8 mouse cellular contexts compared by ENCODE assay signal in the genomic region with DNA sequence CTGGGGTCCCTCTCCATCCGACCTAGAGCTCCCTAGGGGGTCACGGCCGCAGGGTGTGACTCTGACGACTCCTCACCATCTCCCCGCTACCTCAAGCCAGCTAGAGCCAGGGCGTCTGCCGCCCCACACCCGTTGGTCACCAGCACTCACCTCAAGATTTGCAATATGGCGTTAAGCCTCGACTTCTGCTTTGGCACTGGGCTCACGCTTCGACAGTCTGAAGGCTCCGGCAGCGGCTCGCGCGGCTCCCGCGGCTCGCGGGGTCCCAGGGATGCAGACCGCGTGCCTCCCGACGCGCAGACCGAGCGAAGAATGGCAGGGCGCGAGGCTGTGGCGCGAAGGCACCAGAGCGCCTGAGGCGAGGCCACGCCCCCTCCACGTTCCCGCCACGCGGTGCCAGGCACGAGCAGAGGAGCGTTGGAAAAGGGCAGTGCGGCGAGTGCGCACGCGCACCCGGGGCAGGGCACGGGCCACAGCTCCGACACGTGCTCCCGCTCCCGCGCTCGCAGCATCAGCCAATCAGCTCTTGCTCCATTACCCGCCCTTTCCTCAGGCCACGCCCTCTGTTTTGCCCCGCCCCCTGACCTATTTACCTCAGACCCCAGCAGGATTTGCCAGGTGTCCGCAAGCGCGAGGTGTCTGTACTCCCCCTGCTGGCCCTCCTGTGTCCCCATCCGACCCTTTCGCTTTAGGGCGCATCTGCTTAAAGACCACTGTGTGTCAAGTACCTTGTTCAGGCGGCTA. TPM values are rescaled to one million over a fixed set of nuclear protein-coding genes. Genes with fewer than 3 reads are reported as not detected.
DNase-seq lines count a peak whose midpoint lies in the region; ATAC-seq and TF ChIP-seq lines count a peak whose summit lies in the region.

Gene Gm4969, minus strand, starts transcription at position 341 of the 744 bp plus-strand sequence.

- no peak within 1 kb of the TSS for H3K9ac ChIP-seq in hindbrain, embryonic 11.5 days (ENCODE audit: low read depth, low read length)

- H3K36me3 ChIP-seq in E14TG2a.4 (ENCODE audit: insufficient read depth, low read length): no peaks in the 10 kb centered on the region
- H3K36me3 ChIP-seq in forebrain, embryonic 10.5 days (replicated peaks): peaks cover 14% of the 10 kb centered on the region
- no peaks in the 10 kb centered on the region for H3K36me3 ChIP-seq in hindbrain, embryonic 11.5 days (ENCODE audit: control insufficient read depth, insufficient read depth, low read length)

- DNase-seq in adrenal gland, postnatal 14 days: peak; percentile 75
- peak; percentile 68 for DNase-seq in forebrain, embryonic 10.5 days (ENCODE audit: extremely low spot score, low spot score)
- DNase-seq in hindbrain, embryonic 11.5 days (ENCODE audit: low spot score): peak; percentile 71
- DNase-seq in layer of hippocampus, postnatal 10 days (ENCODE audit: low spot score in 2 of 2): peak; percentile 61 to 75
- peak; percentile 74 for DNase-seq in lung, postnatal 10 days
- DNase-seq in retina, postnatal 7 days (ENCODE audit: low read depth, low spot score): peak; percentile 91
- DNase-seq in spleen, postnatal 14 days (ENCODE audit: low spot score in 2 of 2): no peak

- peaks cover 22% of the 10 kb centered on the region for H3K4me1 ChIP-seq in E14TG2a.4 (replicated peaks; ENCODE audit: low read depth, low read length)
- peaks cover 18% of the 10 kb centered on the region for H3K4me1 ChIP-seq in forebrain, embryonic 10.5 days
- H3K4me1 ChIP-seq in hindbrain, embryonic 11.5 days (replicated peaks; ENCODE audit: control insufficient read depth, insufficient read depth, low read length): no peaks in the 10 kb centered on the region; the same call in 1 of the 2 replicates

- peaks cover 31% of the 10 kb centered on the region for H3K27me3 ChIP-seq in E14TG2a.4 (ENCODE audit: insufficient read depth, low read length)
- peaks cover 18% of the 10 kb centered on the region for H3K27me3 ChIP-seq in forebrain, embryonic 10.5 days (ENCODE audit: poor library complexity, severe bottlenecking)
- H3K27me3 ChIP-seq in hindbrain, embryonic 11.5 days (ENCODE audit: control insufficient read depth, insufficient read depth, low read length): peaks cover 3% of the 10 kb centered on the region; the same call in 1 of the 2 replicates

- H3K9me3 ChIP-seq in E14TG2a.4 (ENCODE audit: low read length): peaks cover 8% of the 10 kb centered on the region
- peaks cover 33% of the 10 kb centered on the region for H3K9me3 ChIP-seq in forebrain, embryonic 10.5 days
- 0 out of 2 replicates have a peak, but pooled peaks cover 4% of the 10 kb centered on the region for H3K9me3 ChIP-seq in hindbrain, embryonic 11.5 days (ENCODE audit: control insufficient read depth, low read length)

- H3K27ac ChIP-seq in forebrain, embryonic 10.5 days: peak within 1 kb of the TSS; percentile 58
- no peak within 1 kb of the TSS for H3K27ac ChIP-seq in hindbrain, embryonic 11.5 days (ENCODE audit: low read depth, low read length)

- H3K4me2 ChIP-seq in hindbrain, embryonic 11.5 days (replicated peaks; ENCODE audit: low read depth, low read length): peak within 1 kb of the TSS; percentile 31

- WGBS in forebrain, embryonic 10.5 days: 22% methylated on average over 64 of the region's 64 CpGs
- WGBS in hindbrain, embryonic 11.5 days: 20% methylated on average over 64 of the region's 64 CpGs

- H3K4me3 ChIP-seq in E14TG2a.4 (replicated peaks; ENCODE audit: low read length): peak within 1 kb of the TSS; percentile 49
- peak within 1 kb of the TSS; percentile 84 for H3K4me3 ChIP-seq in forebrain, embryonic 10.5 days
- peak within 1 kb of the TSS; percentile 17; the same call in 1 of the 2 replicates for H3K4me3 ChIP-seq in hindbrain, embryonic 11.5 days (ENCODE audit: low read depth, low read length)

- peak; percentile 33 for TF ChIP-seq CTCF in E14TG2a.4 (conservative IDR thresholded peaks at IDR 0.05; ENCODE audit: low read length)

- peak; percentile 30; the same call in 1 of the 2 replicates for ATAC-seq in hindbrain, embryonic 11.5 days (ENCODE audit: low FRiP score)

RNA-seq across cellular contexts. Expression of gene Gm4969, which starts in this region (rescaled TPM):
- 0.19 TPM in 1 of 2 replicates, not detected in the other for total RNA-seq in adrenal gland, postnatal 14 days (2021)
- 0.81 and 1.1 TPM in 2 replicates for polyA plus RNA-seq in forebrain, embryonic 10.5 days (2016; fragmentation: Nextera tagmentation; extraction: Ambion mirVana)
- 1.0 and 1.4 TPM in 2 replicates for polyA plus RNA-seq in hindbrain, embryonic 11.5 days (2014; fragmentation: Nextera tagmentation; extraction: Ambion mirVana)
- 1 to 10 TPM; 1.1 to 1.7 TPM for total RNA-seq in layer of hippocampus, postnatal 10 days (2021)

Comparison
In these comparisons a context has a peak if more than half of its experiments do, and no peak if none do; other contexts are left out.
1. Peak in DNase-seq in adrenal gland, postnatal 14 days; RNA of the gene not detected or under 1 TPM.
2. H3K4me3 ChIP-seq: peak in every context shown above with its lines; median percentile 84 in forebrain, embryonic 10.5 days; 49 in E14TG2a.4; 17 in hindbrain, embryonic 11.5 days.
3. DNase-seq: peak in forebrain, embryonic 10.5 days (single experiment), hindbrain, embryonic 11.5 days (single experiment), layer of hippocampus, postnatal 10 days (2 of 2), lung, postnatal 10 days (single experiment) and retina, postnatal 7 days (single experiment); none in spleen, postnatal 14 days (0 of 2).